Mouse (Mus musculus) urinary bladder, postnatal 4 days (tissue): ENCODE measurements around the gene Lcn9.

Experiments used
- DNase-seq, 2 experiments: peaks; one replicate each; pipeline ENCODE4 v3.0.0; 2021 to 2022; ENCODE audit warnings: low spot score in 2 of 2

Lcn9 gene

DNA sequence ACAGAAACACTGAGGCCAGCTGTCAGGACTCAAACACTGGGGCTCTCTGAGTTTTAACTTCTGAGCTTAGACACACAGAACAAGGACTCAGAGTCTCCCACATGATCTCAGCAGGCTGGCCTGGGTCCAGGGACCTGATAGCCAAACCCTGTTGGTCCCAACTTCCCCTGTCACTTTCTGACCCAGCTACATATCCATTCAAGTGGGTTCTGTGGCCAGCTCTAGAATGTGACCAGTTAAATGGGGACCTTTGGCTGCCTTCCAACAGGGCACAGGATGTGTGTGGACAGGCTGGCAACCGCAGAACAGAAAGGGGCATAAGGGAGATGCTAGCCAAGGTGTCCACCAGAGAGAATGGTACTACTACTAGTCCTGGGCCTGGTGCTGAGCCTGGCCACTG is at the start of gene Lcn9:
Gene Lcn9 (plus strand): TSS at position 348 of the 400 bp plus-strand sequence.
- peak in 1 of 2 experiments; percentile 46 for DNase-seq

GRCm38 (mm10) chr2:25773507-25773906 is 49.4 kb upstream of the Lcn9 start:
- DNase-seq = no peak

DNA sequence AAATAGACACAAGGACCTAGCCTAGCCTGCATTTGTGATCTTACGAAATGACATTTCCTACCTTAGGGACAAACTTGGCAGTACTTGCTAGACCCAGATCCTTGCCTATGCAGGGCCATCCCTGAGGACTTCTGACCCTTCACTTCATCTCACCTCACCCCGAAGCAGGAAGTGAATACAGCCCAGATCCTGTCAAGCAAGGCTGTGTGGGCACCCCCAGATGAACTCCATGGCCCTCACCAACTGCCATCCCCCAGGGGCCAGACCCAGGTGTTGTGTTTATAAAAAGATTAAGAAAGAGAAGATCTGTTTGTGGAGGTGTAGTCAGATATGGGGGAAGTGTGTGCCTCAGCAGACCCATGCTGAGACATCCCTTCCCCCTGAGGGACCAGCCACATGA is 48.3 kb upstream of the Lcn9 start:
- DNase-seq = no peak

DNA sequence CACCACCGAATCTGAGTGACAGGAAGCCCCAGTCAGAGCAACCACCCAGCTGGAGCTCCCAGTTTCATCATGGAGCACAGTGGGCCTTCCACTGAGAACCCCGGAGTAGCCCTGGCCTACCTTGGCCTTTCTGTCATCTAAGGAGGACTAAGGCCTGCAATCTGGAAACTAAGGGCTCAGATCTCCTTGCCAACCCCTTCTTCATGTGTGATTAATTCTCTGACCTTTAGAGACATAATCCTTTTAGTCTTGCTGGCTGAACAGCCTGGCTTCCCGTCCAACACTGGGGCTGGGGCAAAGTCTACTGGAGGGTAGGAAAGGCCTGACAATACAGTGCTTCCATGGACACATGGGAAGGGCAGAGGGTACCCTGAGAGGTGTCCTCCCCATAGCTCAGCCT is 47.0 kb upstream of the Lcn9 start:
- DNase-seq = no peak

DNA sequence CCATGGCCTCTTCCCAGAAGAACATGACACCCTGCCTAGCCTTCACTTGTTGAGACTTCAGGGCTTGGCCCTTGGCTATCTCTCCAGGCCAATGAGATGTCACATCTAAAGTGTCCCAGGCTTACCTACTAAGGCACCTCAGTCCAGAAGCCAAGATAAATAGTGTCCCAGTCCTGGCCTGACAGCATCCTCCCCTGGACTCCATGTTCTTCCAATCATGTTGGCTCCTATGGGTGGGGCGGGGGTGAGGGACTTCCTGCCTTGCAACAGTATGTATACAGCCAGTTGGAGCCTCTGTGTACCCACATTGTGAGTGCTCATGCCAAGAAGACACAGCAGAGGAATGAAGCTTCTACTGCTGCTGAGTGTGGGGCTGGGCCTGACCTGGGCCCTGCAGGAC is 46.2 kb upstream of the Lcn9 start, which contains the start of gene Lcn11:
Gene Lcn11 (plus strand): TSS at position 301 of the 400 bp plus-strand sequence.
- DNase-seq = no peak

DNA sequence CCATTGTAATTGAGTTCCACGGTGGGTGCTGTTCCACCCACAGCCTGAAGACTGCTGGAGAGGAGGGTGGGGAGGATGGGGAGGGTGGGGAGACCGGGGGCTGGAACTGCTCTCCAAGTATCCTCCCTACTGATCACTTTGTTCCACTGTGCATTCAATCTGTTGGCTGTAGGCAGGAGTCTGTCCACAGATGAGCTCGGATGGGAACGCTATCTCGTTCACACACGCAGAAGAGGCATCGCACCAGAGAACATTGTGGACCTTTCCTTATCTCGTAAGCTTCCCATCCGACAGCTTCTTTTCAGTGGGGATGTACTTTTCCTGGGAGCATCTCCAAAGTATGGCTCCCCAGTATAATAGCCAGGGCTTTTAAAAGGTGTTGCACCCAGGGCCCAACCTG is 43.9 kb upstream of the Lcn9 start:
- DNase-seq = no peak

- DNase-seq = no peak
Measured at GRCm38 (mm10) chr2:25780921-25781320, 42.0 kb upstream of the Lcn9 start.

DNA sequence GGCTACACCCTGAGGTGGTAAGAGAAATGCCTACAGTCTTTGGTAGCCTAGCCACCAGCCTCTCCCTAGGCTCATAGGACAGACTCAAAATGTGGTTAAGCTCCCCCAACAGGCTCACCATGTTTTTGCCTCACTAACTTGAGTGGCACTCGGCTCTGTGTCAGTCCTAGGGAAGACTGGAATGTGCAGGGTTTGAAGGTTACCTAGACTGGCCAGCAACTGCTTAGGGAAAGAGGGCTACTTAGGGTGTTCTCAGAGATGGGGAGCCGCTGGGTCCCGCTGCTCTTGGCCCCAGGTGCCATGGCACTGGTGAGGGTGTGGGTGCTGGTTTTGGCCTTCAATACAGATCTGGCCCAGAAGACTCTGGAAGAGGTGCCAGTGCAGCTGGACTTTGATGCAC is 41.0 kb upstream of the Lcn9 start, which contains the start of gene Gm13539:
Gene Gm13539 (plus strand): TSS at position 301 of the 400 bp plus-strand sequence.
- DNase-seq = no peak

DNA sequence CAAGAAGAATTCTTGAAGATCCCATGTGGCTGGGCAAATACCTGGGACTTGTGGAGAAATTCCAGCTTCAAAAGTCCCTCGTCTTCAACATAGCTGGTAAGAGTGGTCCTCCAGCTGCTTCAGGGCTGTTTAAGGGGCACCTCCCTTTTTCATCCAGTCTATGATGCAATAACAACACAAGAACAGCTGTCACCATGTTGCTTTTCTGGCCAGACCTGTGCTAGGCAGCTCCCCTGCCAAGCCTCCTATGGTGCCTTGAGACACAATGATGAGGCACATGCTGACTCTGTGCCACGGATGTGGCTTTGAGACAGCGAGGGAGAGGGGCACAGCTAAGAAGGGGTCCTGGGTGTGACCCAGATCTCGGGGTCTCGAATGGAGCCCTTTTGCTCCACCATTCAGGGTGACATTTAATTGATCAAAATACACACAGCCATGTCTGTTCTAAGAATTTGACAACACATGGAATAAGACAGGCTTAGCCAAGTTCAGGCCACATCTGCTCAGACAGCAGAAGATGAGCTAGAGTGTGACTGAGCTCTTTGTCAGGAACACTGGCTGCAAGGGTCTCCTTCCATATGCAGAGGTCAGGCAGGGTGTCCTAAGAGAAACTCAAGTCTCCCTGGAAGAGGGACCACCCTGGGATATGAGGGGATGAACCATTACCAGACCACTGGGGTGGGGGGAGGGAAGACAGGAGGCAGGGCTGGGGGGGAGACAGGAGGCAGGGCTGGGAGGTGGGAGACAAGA is 37.2 kb upstream of the Lcn9 start:
- DNase-seq = no peak

GRCm38 (mm10) chr2:25789092-25789491 is 33.9 kb upstream of the Lcn9 start:
- peak in 1 of 2 experiments; percentile 1 for DNase-seq

DNA sequence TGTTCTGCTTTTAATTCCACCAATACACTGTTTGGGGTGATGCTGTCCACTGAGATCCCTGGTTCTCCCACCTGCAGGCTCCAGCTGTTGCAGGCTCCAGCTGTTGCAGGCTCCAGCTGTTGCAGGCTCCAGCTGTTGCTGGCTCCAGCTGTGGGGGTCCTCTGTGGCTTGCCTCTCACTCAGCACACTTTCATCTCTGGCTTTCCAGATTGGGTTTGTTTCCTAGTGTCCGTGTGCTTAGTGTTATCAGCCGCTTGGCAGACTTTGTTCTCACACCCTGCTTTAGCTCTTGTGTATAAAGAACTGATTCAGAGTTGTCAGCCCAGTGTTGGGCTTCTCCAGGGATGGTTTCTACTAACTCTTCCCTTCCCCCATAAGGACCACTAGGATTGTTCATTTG is 25.3 kb upstream of the Lcn9 start:
- DNase-seq = no peak

- DNase-seq = no peak
Measured at GRCm38 (mm10) chr2:25798065-25798464, 24.9 kb upstream of the Lcn9 start.

GRCm38 (mm10) chr2:25811711-25812110 is 11.2 kb upstream of the Lcn9 start:
- DNase-seq = no peak

- DNase-seq = no peak
Measured at GRCm38 (mm10) chr2:25813364-25813763, 9.6 kb upstream of the Lcn9 start.

GRCm38 (mm10) chr2:25815748-25816147 is 7.2 kb upstream of the Lcn9 start, which contains the start of gene Glt6d1:
Gene Glt6d1, minus strand, starts transcription at chr2:25815848.
- peak in 1 of 2 experiments; percentile 6 for DNase-seq

DNA sequence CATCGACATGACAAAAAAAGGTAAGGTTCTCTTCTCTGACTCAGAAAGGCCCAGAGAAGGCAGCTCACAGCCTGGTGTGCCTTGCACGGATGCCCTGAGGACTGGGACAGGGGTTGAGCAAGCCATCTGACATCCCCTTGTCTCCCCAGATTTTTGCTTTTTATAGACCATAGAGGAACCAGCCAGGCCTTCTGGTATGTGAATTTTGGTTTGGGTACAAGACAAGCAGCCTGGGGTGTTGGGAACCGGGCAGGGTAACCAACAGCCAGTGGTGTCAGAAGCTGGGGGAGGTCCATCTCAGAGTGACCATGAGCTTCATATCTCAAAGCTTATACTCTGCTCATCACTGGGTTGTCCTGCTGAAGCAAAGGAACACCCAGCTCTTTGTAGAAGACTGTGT is 1.8 kb downstream of the Lcn9 start:
- peak in 1 of 2 experiments; percentile 52 for DNase-seq

- no peak for DNase-seq
Measured at GRCm38 (mm10) chr2:25828344-25828947, 5.5 kb downstream of the Lcn9 start.

DNA sequence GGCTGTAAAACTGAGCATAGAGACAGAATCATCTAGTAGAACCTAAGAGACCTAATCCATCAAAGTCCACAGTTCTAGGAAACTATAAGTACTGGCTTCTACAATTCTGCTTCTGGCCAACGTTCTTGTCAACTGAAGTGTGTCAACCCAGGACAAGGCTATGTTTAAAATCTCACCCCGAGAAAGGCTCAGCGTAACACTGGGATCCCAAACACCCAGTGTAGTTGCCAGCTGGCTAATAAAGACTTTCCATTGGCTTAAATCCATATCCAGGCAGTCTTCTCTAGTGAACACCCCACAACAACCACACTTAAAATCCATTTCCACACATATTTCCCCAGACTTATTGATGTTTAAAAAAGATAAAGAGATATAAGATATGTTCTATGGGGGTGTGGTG is 7.8 kb downstream of the Lcn9 start:
- DNase-seq = no peak

GRCm38 (mm10) chr2:25836291-25836690 is 13.3 kb downstream of the Lcn9 start:
- peak; percentile 49 to 75 for DNase-seq

- DNase-seq = no peak
Measured at GRCm38 (mm10) chr2:25842161-25842560, 19.2 kb downstream of the Lcn9 start.

GRCm38 (mm10) chr2:25842758-25843157 is 19.8 kb downstream of the Lcn9 start:
- no peak for DNase-seq

GRCm38 (mm10) chr2:25844097-25844496 is 21.1 kb downstream of the Lcn9 start:
- no peak for DNase-seq

- DNase-seq = no peak
Measured at GRCm38 (mm10) chr2:25846516-25846915, 23.6 kb downstream of the Lcn9 start.
